ENCODE assay signal across 11 mouse cellular contexts in genomic region chr9:28453062-28453461, GRCm38 (mm10).
"Had no signal": no experiment of that assay in that cellular context is flagged by ENCODE, and none has a peak within 500 bp of the region (broad histone marks: within the 10 kb centered on the region; RNA-seq: fewer than 3 reads in every experiment).

No protein-coding gene starts in this region.

- DNase-seq: lung, adult 18-20 months; lung, embryonic 14.5 days; lung, postnatal 10 days; lung, postnatal 4 days; midbrain, embryonic 14.5 days; retina, postnatal 1 day; right cerebral cortex, adult 18-20 months; right cerebral cortex, postnatal 14 days; thymus, adult 2 months; thymus, postnatal 25 days; thymus, postnatal 4 days had no signal
